Mouse (Mus musculus) CH12.LX (cell line): ENCODE data around the gene Dglucy.

Source experiments
- CHD2 ChIP-seq: IDR thresholded peaks from 2 replicates; pipeline ENCODE4 v1.6.1; 2011; ENCODE audit warnings: low read length, improper control_type of control experiment
- EP300 ChIP-seq: IDR thresholded peaks from 2 replicates; pipeline ENCODE4 v1.6.1; 2011; ENCODE audit warnings: low read length, improper control_type of control experiment
- ETS1 ChIP-seq: conservative IDR thresholded peaks from 2 replicates; pipeline ENCODE4 v1.6.1; 2012; ENCODE audit warnings: low read depth, mild to moderate bottlenecking, inconsistent platforms, low read length, improper control_type of control experiment, moderate library complexity
- POLR2A ChIP-seq: IDR thresholded peaks from 2 replicates; pipeline ENCODE4 v1.6.1; 2011; ENCODE audit warnings: low read depth, mild to moderate bottlenecking, improper control_type of control experiment, low read length
- SMC3 ChIP-seq: IDR thresholded peaks from 2 replicates; pipeline ENCODE4 v1.6.1; 2011; ENCODE audit warnings: low read depth, low read length, improper control_type of control experiment
- USF1 ChIP-seq: IDR thresholded peaks from 2 replicates; pipeline ENCODE4 v1.6.1; 2014; ENCODE audit warnings: low read depth, mild to moderate bottlenecking, inconsistent platforms, low read length, improper control_type of control experiment

DNA sequence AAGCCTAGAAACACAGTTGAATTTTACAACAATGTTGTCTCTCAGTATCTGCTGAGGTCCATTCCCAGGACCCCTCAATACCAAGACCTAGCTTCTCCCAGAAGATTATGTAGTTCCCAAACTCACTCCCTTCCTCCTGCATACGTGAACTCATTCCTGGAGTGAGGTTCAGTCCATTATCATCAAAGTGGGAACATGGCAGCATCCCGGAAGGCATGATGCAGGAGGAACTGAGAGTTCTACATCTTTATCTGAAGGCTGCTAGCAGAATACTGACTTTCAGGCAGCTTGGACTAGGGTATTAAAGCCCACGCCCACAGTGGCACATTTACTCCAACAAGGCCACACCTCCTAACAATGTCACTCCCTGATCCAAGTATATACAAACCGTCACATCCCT is 64.3 kb downstream of the Dglucy start:
- TF ChIP-seq ETS1, result no peak
- no peak for TF ChIP-seq CHD2
- no peak for TF ChIP-seq SMC3
- TF ChIP-seq USF1, result no peak
- no peak for TF ChIP-seq EP300
- TF ChIP-seq POLR2A, result no peak
